Mouse (Mus musculus) myocyte (in vitro differentiated cells): ENCODE measurements around the gene Fez2.

Source experiments
- E2F4 ChIP-seq: IDR thresholded peaks from one replicate; pipeline ENCODE4 v1.6.1; 2011; ENCODE audit warnings: mild to moderate bottlenecking, control low read depth, moderate library complexity; ENCODE audit not compliant: insufficient read depth
- MYOD1 ChIP-seq, 3 experiments: IDR thresholded peaks; one replicate each; pipeline ENCODE4 v1.6.1; 2011; ENCODE audit warnings: control low read depth in 2 of 3, low read depth in 2 of 3, mild to moderate bottlenecking in 2 of 3, moderate library complexity in 1 of 3; ENCODE audit not compliant: insufficient read length in 2 of 3, control insufficient read depth in 1 of 3
- POLR2A ChIP-seq: IDR thresholded peaks from one replicate; pipeline ENCODE4 v1.6.1; 2011; ENCODE audit warnings: low read depth, mild to moderate bottlenecking, control low read depth, moderate library complexity; ENCODE audit not compliant: insufficient read length
- POLR2AphosphoS2 ChIP-seq: IDR thresholded peaks from one replicate; pipeline ENCODE4 v1.6.1; 2011; ENCODE audit warnings: low read depth, control low read depth; ENCODE audit not compliant: insufficient read length
- SRF ChIP-seq: IDR thresholded peaks from one replicate; pipeline ENCODE4 v1.6.1; 2011; ENCODE audit warnings: low read depth; ENCODE audit not compliant: control insufficient read depth, insufficient read length
- TCF12 ChIP-seq: IDR thresholded peaks from one replicate; pipeline ENCODE4 v1.6.1; 2011; ENCODE audit warnings: mild to moderate bottlenecking, control low read depth; ENCODE audit not compliant: poor library complexity, insufficient read depth, severe bottlenecking
- USF1 ChIP-seq: IDR thresholded peaks from one replicate; pipeline ENCODE4 v1.6.1; 2011; ENCODE audit warnings: low read depth, mild to moderate bottlenecking, control low read depth, moderate library complexity

- peak; percentile 55 for TF ChIP-seq POLR2A
- no peak for TF ChIP-seq USF1
- TF ChIP-seq POLR2AphosphoS2 = peak; percentile 34
- TF ChIP-seq SRF = no peak
- TF ChIP-seq TCF12 = no peak
- TF ChIP-seq E2F4 = no peak
- TF ChIP-seq MYOD1 (IDR thresholded peaks at IDR 0.05; ENCODE audit: control insufficient read depth in 1 of 3, insufficient read length in 2 of 3, low read depth in 2 of 3) = no peak
These were observed at the start of gene Fez2 for GRCm38 (mm10) chr17:78417381-78418281.
